Mouse (Mus musculus) megakaryocyte, embryonic 14.5 days (primary cell): ENCODE results near the gene Adam11.

Experiments used
- FLI1 ChIP-seq: IDR thresholded peaks from 2 replicates; pipeline ENCODE4 v1.6.1; 2012; ENCODE audit warnings: low read length, inconsistent platforms, mixed read lengths
- GATA1 ChIP-seq: IDR thresholded peaks from 3 replicates; pipeline ENCODE4 v1.6.1; 2012; ENCODE audit warnings: mixed read lengths, low read length, inconsistent platforms, borderline replicate concordance

- TF ChIP-seq GATA1 (no peak), FLI1 (no peak)
These were observed 6.8 kb upstream of the Adam11 start for GRCm38 (mm10) chr11:102754416-102754815.
